Mouse (Mus musculus): ENCODE data around the gene Lat. TPM values are rescaled to one million over a fixed set of nuclear protein-coding genes. Genes with fewer than 3 reads are reported as not detected.

Lat gene
- polyA plus RNA-seq, 1 experiment = 0.23 TPM

- no peak overlapping the region for H3ac ChIP-seq (ENCODE audit: control insufficient read depth, insufficient read length, low read depth)
- no peaks in the 10 kb centered on the region for H3K36me3 ChIP-seq (ENCODE audit: control insufficient read depth, insufficient read depth)
- H3K4me3 ChIP-seq (ENCODE audit: insufficient read depth, poor library complexity, severe bottlenecking) = no peak overlapping the region
- no peak for TF ChIP-seq USF1 (IDR thresholded peaks at IDR 0.05; ENCODE audit: low read depth)
- TF ChIP-seq FOSL1 (IDR thresholded peaks at IDR 0.05; ENCODE audit: insufficient read depth, low read length, poor library complexity, severe bottlenecking) = no peak
- no peak for TF ChIP-seq MYOG (IDR thresholded peaks at IDR 0.05; ENCODE audit: control insufficient read depth, extremely low read depth, insufficient read length)
- no peak for TF ChIP-seq MYOD1 (IDR thresholded peaks at IDR 0.05; ENCODE audit: control insufficient read depth, insufficient read length, low read depth)
- no peak for TF ChIP-seq MAX (IDR thresholded peaks at IDR 0.05)
- no peak for TF ChIP-seq CEBPB (IDR thresholded peaks at IDR 0.05; ENCODE audit: low read depth)
- no peak for TF ChIP-seq CTCF (IDR thresholded peaks at IDR 0.05; ENCODE audit: control insufficient read depth, insufficient read depth, insufficient read length)
- no peaks in the 10 kb centered on the region for H3K79me3 ChIP-seq (ENCODE audit: low read depth)
- H3K27me3 ChIP-seq (ENCODE audit: control insufficient read depth, insufficient read depth, insufficient read length) = peaks cover 42% of the 10 kb centered on the region
- no peaks in the 10 kb centered on the region for H3K79me2 ChIP-seq (ENCODE audit: control insufficient read depth, insufficient read depth)
These were observed 29.2 kb downstream of the Lat start for GRCm38 (mm10) chr7:126340206-126340618.

DNA sequence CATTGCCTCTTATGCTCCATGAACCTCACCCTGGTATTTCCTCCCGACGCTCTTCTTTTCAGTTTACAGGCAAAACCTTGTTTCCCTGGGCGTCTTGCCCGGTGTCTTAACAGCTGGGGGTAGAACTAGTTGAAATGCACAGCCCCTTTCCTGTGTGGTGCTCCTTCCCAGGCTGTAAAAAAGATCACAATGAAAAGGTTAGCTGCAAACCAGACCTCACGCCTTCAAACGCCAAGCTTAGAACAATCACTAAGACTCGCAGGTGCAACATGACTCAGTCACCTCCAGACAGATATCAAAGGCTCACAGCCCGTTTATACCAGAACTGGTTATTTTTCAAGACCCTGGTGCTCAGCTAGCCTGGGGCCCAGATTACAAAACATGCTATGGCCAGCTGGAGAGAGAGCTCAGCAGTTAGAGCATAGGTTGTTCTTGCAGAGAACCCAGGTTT, 29.8 kb downstream of the Lat start:
- Histone ChIP-seq H3K36me3 (ENCODE audit: control insufficient read depth, insufficient read depth) (no peaks in the 10 kb centered on the region), H3K79me3 (ENCODE audit: low read depth) (no peaks in the 10 kb centered on the region), H3ac (ENCODE audit: control insufficient read depth, insufficient read length, low read depth) (no peak overlapping the region), H3K79me2 (ENCODE audit: control insufficient read depth, insufficient read depth) (no peaks in the 10 kb centered on the region), H3K27me3 (ENCODE audit: control insufficient read depth, insufficient read depth, insufficient read length) (peaks cover 40% of the 10 kb centered on the region), H3K4me3 (ENCODE audit: insufficient read depth, poor library complexity, severe bottlenecking) (no peak overlapping the region)
- TF ChIP-seq MAX (IDR thresholded peaks at IDR 0.05) = no peak
- TF ChIP-seq CTCF (IDR thresholded peaks at IDR 0.05; ENCODE audit: control insufficient read depth, insufficient read depth, insufficient read length) = no peak
- no peak for TF ChIP-seq FOSL1 (IDR thresholded peaks at IDR 0.05; ENCODE audit: insufficient read depth, low read length, poor library complexity, severe bottlenecking)
- no peak for TF ChIP-seq MYOG (IDR thresholded peaks at IDR 0.05; ENCODE audit: control insufficient read depth, extremely low read depth, insufficient read length)
- TF ChIP-seq MYOD1 (IDR thresholded peaks at IDR 0.05; ENCODE audit: control insufficient read depth, insufficient read length, low read depth) = no peak
- no peak for TF ChIP-seq CEBPB (IDR thresholded peaks at IDR 0.05; ENCODE audit: low read depth)
- TF ChIP-seq USF1 (IDR thresholded peaks at IDR 0.05; ENCODE audit: low read depth) = no peak

DNA sequence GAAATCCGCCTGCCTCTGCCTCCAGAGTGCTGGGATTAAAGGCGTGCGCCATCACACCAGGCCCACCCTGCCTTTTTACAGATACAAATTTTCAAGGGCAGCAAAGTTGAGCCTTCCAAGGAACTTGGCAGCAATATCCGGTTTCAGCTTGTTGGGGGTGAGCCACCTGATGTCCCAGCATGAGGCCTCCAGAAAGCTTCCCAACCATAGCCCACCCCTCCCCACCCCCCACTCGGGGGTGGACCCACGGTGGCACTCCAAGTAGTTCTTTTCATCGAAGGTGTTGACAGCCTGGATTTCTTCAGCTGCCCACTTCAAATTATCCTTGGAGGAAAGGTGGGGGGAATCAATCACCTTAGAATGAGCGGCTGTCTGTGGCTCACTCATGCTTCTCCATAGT, 30.5 kb downstream of the Lat start:
- H3K27me3 ChIP-seq (ENCODE audit: control insufficient read depth, insufficient read depth, insufficient read length) = peaks cover 37% of the 10 kb centered on the region
- H3ac ChIP-seq (ENCODE audit: control insufficient read depth, insufficient read length, low read depth) = no peak overlapping the region
- H3K4me3 ChIP-seq (ENCODE audit: insufficient read depth, poor library complexity, severe bottlenecking) = no peak overlapping the region
- no peaks in the 10 kb centered on the region for H3K36me3 ChIP-seq (ENCODE audit: control insufficient read depth, insufficient read depth)
- H3K79me3 ChIP-seq (ENCODE audit: low read depth) = no peaks in the 10 kb centered on the region
- H3K79me2 ChIP-seq (ENCODE audit: control insufficient read depth, insufficient read depth) = no peaks in the 10 kb centered on the region
- TF ChIP-seq USF1 (IDR thresholded peaks at IDR 0.05; ENCODE audit: low read depth) = no peak
- no peak for TF ChIP-seq FOSL1 (IDR thresholded peaks at IDR 0.05; ENCODE audit: insufficient read depth, low read length, poor library complexity, severe bottlenecking)
- no peak for TF ChIP-seq MYOD1 (IDR thresholded peaks at IDR 0.05; ENCODE audit: control insufficient read depth, insufficient read length, low read depth)
- no peak for TF ChIP-seq CEBPB (IDR thresholded peaks at IDR 0.05; ENCODE audit: low read depth)
- no peak for TF ChIP-seq MYOG (IDR thresholded peaks at IDR 0.05; ENCODE audit: control insufficient read depth, extremely low read depth, insufficient read length)
- TF ChIP-seq CTCF (IDR thresholded peaks at IDR 0.05; ENCODE audit: control insufficient read depth, insufficient read depth, insufficient read length) = no peak
- TF ChIP-seq MAX (IDR thresholded peaks at IDR 0.05) = no peak

DNA sequence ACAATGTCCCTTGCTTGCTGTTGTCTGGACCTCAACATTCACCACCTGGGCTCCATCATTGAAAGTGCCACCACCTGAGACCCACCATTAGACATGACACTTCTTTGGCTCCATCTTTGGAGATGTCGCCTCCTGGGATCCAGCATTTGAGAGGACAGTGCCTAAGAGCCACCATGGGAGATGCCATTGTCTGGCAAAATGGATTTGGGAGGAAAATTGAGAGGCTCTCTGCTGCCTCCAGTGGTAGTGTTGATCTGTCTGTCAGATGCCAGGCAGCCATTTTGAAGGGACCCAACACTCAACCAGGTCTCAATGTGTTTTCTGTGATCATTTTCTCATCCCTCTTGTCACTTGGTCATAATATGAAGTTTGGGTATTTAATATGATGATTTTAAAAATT, 33.8 kb downstream of the Lat start:
- no peak overlapping the region for H3ac ChIP-seq (ENCODE audit: control insufficient read depth, insufficient read length, low read depth)
- no peak overlapping the region for H3K4me3 ChIP-seq (ENCODE audit: insufficient read depth, poor library complexity, severe bottlenecking)
- no peaks in the 10 kb centered on the region for H3K79me2 ChIP-seq (ENCODE audit: control insufficient read depth, insufficient read depth)
- no peaks in the 10 kb centered on the region for H3K36me3 ChIP-seq (ENCODE audit: control insufficient read depth, insufficient read depth)
- no peaks in the 10 kb centered on the region for H3K79me3 ChIP-seq (ENCODE audit: low read depth)
- TF ChIP-seq MYOG (IDR thresholded peaks at IDR 0.05; ENCODE audit: control insufficient read depth, extremely low read depth, insufficient read length) (no peak), USF1 (IDR thresholded peaks at IDR 0.05; ENCODE audit: low read depth) (no peak), CTCF (IDR thresholded peaks at IDR 0.05; ENCODE audit: control insufficient read depth, insufficient read depth, insufficient read length) (no peak), MAX (IDR thresholded peaks at IDR 0.05) (no peak), CEBPB (IDR thresholded peaks at IDR 0.05; ENCODE audit: low read depth) (no peak), MYOD1 (IDR thresholded peaks at IDR 0.05; ENCODE audit: control insufficient read depth, insufficient read length, low read depth) (no peak)
- H3K27me3 ChIP-seq (ENCODE audit: control insufficient read depth, insufficient read depth, insufficient read length) = peaks cover 40% of the 10 kb centered on the region

- H3K27me3 ChIP-seq (ENCODE audit: control insufficient read depth, insufficient read depth, insufficient read length) = peaks cover 29% of the 10 kb centered on the region
- H3K36me3 ChIP-seq (ENCODE audit: control insufficient read depth, insufficient read depth) = no peaks in the 10 kb centered on the region
- no peak overlapping the region for H3ac ChIP-seq (ENCODE audit: control insufficient read depth, insufficient read length, low read depth)
- no peak overlapping the region for H3K4me3 ChIP-seq (ENCODE audit: insufficient read depth, poor library complexity, severe bottlenecking)
- no peaks in the 10 kb centered on the region for H3K79me2 ChIP-seq (ENCODE audit: control insufficient read depth, insufficient read depth)
- no peaks in the 10 kb centered on the region for H3K79me3 ChIP-seq (ENCODE audit: low read depth)
- TF ChIP-seq USF1 (IDR thresholded peaks at IDR 0.05; ENCODE audit: low read depth) = no peak
- TF ChIP-seq CEBPB (IDR thresholded peaks at IDR 0.05; ENCODE audit: low read depth) = no peak
- TF ChIP-seq MYOD1 (IDR thresholded peaks at IDR 0.05; ENCODE audit: control insufficient read depth, insufficient read length, low read depth) = no peak
- TF ChIP-seq MYOG (IDR thresholded peaks at IDR 0.05; ENCODE audit: control insufficient read depth, extremely low read depth, insufficient read length) = no peak
- TF ChIP-seq FOSL1 (IDR thresholded peaks at IDR 0.05; ENCODE audit: insufficient read depth, low read length, poor library complexity, severe bottlenecking) = no peak
- no peak for TF ChIP-seq MAX (IDR thresholded peaks at IDR 0.05)
- TF ChIP-seq CTCF (IDR thresholded peaks at IDR 0.05; ENCODE audit: control insufficient read depth, insufficient read depth, insufficient read length) = no peak
These were observed 36.7 kb downstream of the Lat start for GRCm38 (mm10) chr7:126332691-126333090.

DNA sequence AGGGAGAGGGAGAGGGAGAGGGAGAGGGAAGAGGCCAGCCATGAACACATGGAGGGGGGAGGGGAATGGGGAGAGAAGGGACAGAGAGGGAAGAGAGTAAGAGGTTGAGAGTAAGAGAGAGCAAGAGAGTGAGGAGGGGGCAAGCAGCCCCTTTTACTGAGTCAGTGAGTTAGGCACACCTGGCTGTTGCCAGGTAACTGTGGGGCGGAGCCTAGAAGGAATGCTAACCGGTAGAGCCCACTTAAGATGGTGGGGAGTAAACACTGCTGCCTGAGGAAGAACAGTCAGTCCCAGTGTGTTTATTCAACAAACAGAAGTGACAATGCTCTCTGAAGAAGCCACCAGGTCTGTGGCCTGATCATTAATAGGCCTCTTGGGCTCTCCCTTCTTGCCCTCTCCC, 38.7 kb downstream of the Lat start:
- Histone ChIP-seq H3ac (ENCODE audit: control insufficient read depth, insufficient read length, low read depth) (no peak overlapping the region), H3K4me3 (ENCODE audit: insufficient read depth, poor library complexity, severe bottlenecking) (no peak overlapping the region), H3K79me3 (ENCODE audit: low read depth) (no peaks in the 10 kb centered on the region), H3K79me2 (ENCODE audit: control insufficient read depth, insufficient read depth) (no peaks in the 10 kb centered on the region), H3K36me3 (ENCODE audit: control insufficient read depth, insufficient read depth) (no peaks in the 10 kb centered on the region), H3K27me3 (ENCODE audit: control insufficient read depth, insufficient read depth, insufficient read length) (peaks cover 25% of the 10 kb centered on the region)
- TF ChIP-seq MYOD1 (IDR thresholded peaks at IDR 0.05; ENCODE audit: control insufficient read depth, insufficient read length, low read depth) (no peak), MYOG (IDR thresholded peaks at IDR 0.05; ENCODE audit: control insufficient read depth, extremely low read depth, insufficient read length) (no peak), FOSL1 (IDR thresholded peaks at IDR 0.05; ENCODE audit: insufficient read depth, low read length, poor library complexity, severe bottlenecking) (no peak)
